9 mouse cellular contexts compared by ENCODE assay signal in the genomic region with DNA sequence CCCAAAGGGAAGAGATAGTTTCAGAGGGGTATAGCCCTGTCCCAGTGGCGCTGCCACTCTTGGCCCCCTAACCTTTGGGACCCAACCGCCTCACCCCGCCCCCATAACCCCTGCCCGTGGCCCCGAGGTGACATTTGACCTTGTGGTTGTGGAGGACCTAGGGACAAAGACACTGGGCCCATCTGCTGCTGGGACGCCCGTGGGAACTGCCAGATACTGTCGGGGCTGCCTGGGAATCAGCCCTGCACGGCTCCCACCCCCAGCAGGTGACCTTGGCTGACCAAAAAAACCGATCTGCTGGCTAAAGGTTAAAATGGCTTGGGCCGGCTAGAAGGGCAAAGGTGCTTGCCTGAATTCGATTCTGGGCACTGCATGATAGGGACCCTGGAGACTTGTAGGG. TPM values are rescaled to one million over a fixed set of nuclear protein-coding genes. Genes with fewer than 3 reads are reported as not detected.
DNase-seq lines count a peak whose midpoint lies in the region; ATAC-seq and TF ChIP-seq lines count a peak whose summit lies in the region.
"Had no signal": no experiment of that assay in that cellular context is flagged by ENCODE, and none has a peak within 500 bp of the region (broad histone marks: within the 10 kb centered on the region; RNA-seq: fewer than 3 reads in every experiment).

No protein-coding gene starts in this region.

- H3K27me3 ChIP-seq in lung, postnatal 0 days (replicated peaks; ENCODE audit: insufficient read depth, low read length): no peaks in the 10 kb centered on the region
- H3K27me3 ChIP-seq in liver, embryonic 11.5 days (replicated peaks; ENCODE audit: control insufficient read depth, insufficient read depth, low read length): peaks cover 31% of the 10 kb centered on the region

- peaks cover 27% of the 10 kb centered on the region for H3K4me1 ChIP-seq in lung, postnatal 0 days (ENCODE audit: insufficient read depth, low read depth, low read length)
- peaks cover 31% of the 10 kb centered on the region for H3K4me1 ChIP-seq in liver, embryonic 11.5 days (replicated peaks; ENCODE audit: control insufficient read depth, insufficient read depth, low read length)

- intact Hi-C loops in left cerebral cortex, postnatal 14 days (cut with DNase I): no loop called here

- H3K27ac ChIP-seq in lung, postnatal 0 days (ENCODE audit: low read length): peak overlapping the region; percentile 94
- H3K27ac ChIP-seq in liver, embryonic 11.5 days (ENCODE audit: low read depth, low read length): peak overlapping the region; percentile 84

- TF ChIP-seq CTCF in lung, postnatal 0 days (IDR thresholded peaks at IDR 0.05): no peak

- peak; percentile 57 to 78 for DNase-seq in adrenal gland, adult (ENCODE audit: inconsistent age in 2 of 2, low spot score in 1 of 2)
- DNase-seq in adrenal gland, postnatal 4 days (ENCODE audit: low spot score in 2 of 2): no peak
- DNase-seq in lung, postnatal 0 days (ENCODE audit: low spot score): no peak
- DNase-seq in lung, adult 18-20 months: no peak
- DNase-seq in liver, embryonic 11.5 days (ENCODE audit: low spot score): peak; percentile 39
- DNase-seq in left cerebral cortex, postnatal 14 days (ENCODE audit: low spot score in 2 of 2): no peak
- no peak for DNase-seq in right cerebral cortex, postnatal 4 days
- DNase-seq: thymus, adult 18-20 months had no signal

- H3K9ac ChIP-seq in lung, postnatal 0 days (replicated peaks; ENCODE audit: low read depth): no peak overlapping the region
- H3K9ac ChIP-seq in liver, embryonic 11.5 days (ENCODE audit: low read depth, low read length): peak overlapping the region; percentile 20; the same call in 1 of the 2 replicates

- no peak overlapping the region for H3K4me3 ChIP-seq in lung, postnatal 0 days (ENCODE audit: low read depth, low read length)
- no peak overlapping the region for H3K4me3 ChIP-seq in liver, embryonic 11.5 days (ENCODE audit: low read depth, low read length)

- 0 out of 2 replicates have a peak overlapping the region, but pooled peaks have one; percentile 9 for H3K4me2 ChIP-seq in lung, postnatal 0 days (replicated peaks; ENCODE audit: low read depth, low read length)
- H3K4me2 ChIP-seq in liver, embryonic 11.5 days: peak overlapping the region; percentile 97

- no peak for TF ChIP-seq EP300 in lung, postnatal 0 days (IDR thresholded peaks at IDR 0.05)

- ATAC-seq in lung, postnatal 0 days: no peak
- ATAC-seq in liver, embryonic 11.5 days (replicated peaks; ENCODE audit: low FRiP score): no peak
- no peak for ATAC-seq in erythroblast, adult 5-6 weeks (replicated peaks; ENCODE audit: low FRiP score, poor library complexity, severe bottlenecking)

- WGBS in lung, postnatal 0 days: 33% methylated on average over 12 of the region's 12 CpGs
- 42% methylated on average over 12 of the region's 12 CpGs for WGBS in liver, embryonic 11.5 days

- no peaks in the 10 kb centered on the region for H3K9me3 ChIP-seq in lung, postnatal 0 days (ENCODE audit: low read length)
- no peaks in the 10 kb centered on the region for H3K9me3 ChIP-seq in liver, embryonic 11.5 days (ENCODE audit: control insufficient read depth, low read length)

- no peaks in the 10 kb centered on the region for H3K36me3 ChIP-seq in lung, postnatal 0 days (ENCODE audit: insufficient read depth, low read length)
- no peaks in the 10 kb centered on the region; the same call in 1 of the 2 replicates for H3K36me3 ChIP-seq in liver, embryonic 11.5 days (ENCODE audit: control insufficient read depth, insufficient read depth, low read length)

RNA-seq across cellular contexts. Expression of a gene that starts 1.6 kb away (rescaled TPM):
- 10 to 100 TPM; 67.6 to 70.6 TPM for total RNA-seq in adrenal gland, postnatal 4 days (2021)
- polyA plus RNA-seq in lung, postnatal 0 days (2015; fragmentation: Nextera tagmentation; extraction: Ambion mirVana): 61.5 and 69.4 TPM in 2 replicates
- 43.7 and 44.6 TPM in 2 replicates for polyA plus RNA-seq in liver, embryonic 11.5 days (2014; fragmentation: Nextera tagmentation; extraction: Ambion mirVana)
- total RNA-seq in erythroblast, adult 5-6 weeks (2015; ENCODE audit: low replicate concordance): 1.7 and 6.9 TPM in 2 replicates
- total RNA-seq in erythroblast, adult 5-6 weeks (2017; ENCODE audit: low replicate concordance): 0.42 and 0.94 TPM in 2 replicates
- 10 to 100 TPM; 32.2 to 34.2 TPM for total RNA-seq in left cerebral cortex, postnatal 14 days (2021)

RNA-seq across cellular contexts. Expression of a gene that starts 12.2 kb away (rescaled TPM):
- 10 to 100 TPM; 21.6 to 21.8 TPM for total RNA-seq in adrenal gland, postnatal 4 days (2021)
- 29.5 and 42.0 TPM in 2 replicates for polyA plus RNA-seq in lung, postnatal 0 days (2015; fragmentation: Nextera tagmentation; extraction: Ambion mirVana)
- polyA plus RNA-seq in liver, embryonic 11.5 days (2014; fragmentation: Nextera tagmentation; extraction: Ambion mirVana): 6.6 and 6.7 TPM in 2 replicates
- not detected in 2 replicates for total RNA-seq in erythroblast, adult 5-6 weeks (2015; ENCODE audit: low replicate concordance)
- total RNA-seq in erythroblast, adult 5-6 weeks (2017; ENCODE audit: low replicate concordance): not detected in 2 replicates
- total RNA-seq in left cerebral cortex, postnatal 14 days (2021): 1 to 10 TPM; 5.9 to 7.2 TPM

RNA-seq across cellular contexts. Expression of a gene that starts 12.3 kb away (rescaled TPM):
- 10 to 100 TPM; 12.0 to 13.6 TPM for total RNA-seq in adrenal gland, postnatal 4 days (2021)
- polyA plus RNA-seq in lung, postnatal 0 days (2015; fragmentation: Nextera tagmentation; extraction: Ambion mirVana): 11.1 and 11.9 TPM in 2 replicates
- polyA plus RNA-seq in liver, embryonic 11.5 days (2014; fragmentation: Nextera tagmentation; extraction: Ambion mirVana): 5.8 and 6.9 TPM in 2 replicates
- 2.1 and 4.0 TPM in 2 replicates for total RNA-seq in erythroblast, adult 5-6 weeks (2015; ENCODE audit: low replicate concordance)
- total RNA-seq in erythroblast, adult 5-6 weeks (2017; ENCODE audit: low replicate concordance): 2.6 and 3.2 TPM in 2 replicates
- 10 to 100 TPM; 20.2 TPM for total RNA-seq in left cerebral cortex, postnatal 14 days (2021)

RNA-seq across cellular contexts. Expression of a gene that starts 13.3 kb away (rescaled TPM):
- total RNA-seq in adrenal gland, postnatal 4 days (2021): 100 to 1,000 TPM; 108 to 109 TPM
- 60.8 and 62.5 TPM in 2 replicates for polyA plus RNA-seq in lung, postnatal 0 days (2015; fragmentation: Nextera tagmentation; extraction: Ambion mirVana)
- polyA plus RNA-seq in liver, embryonic 11.5 days (2014; fragmentation: Nextera tagmentation; extraction: Ambion mirVana): 102 and 111 TPM in 2 replicates
- 31.9 and 60.8 TPM in 2 replicates for total RNA-seq in erythroblast, adult 5-6 weeks (2015; ENCODE audit: low replicate concordance)
- total RNA-seq in erythroblast, adult 5-6 weeks (2017; ENCODE audit: low replicate concordance): 29.0 and 35.2 TPM in 2 replicates
- 10 to 100 TPM; 87.1 to 91.0 TPM for total RNA-seq in left cerebral cortex, postnatal 14 days (2021)

RNA-seq across cellular contexts. Expression of a gene that starts 16.7 kb away (rescaled TPM):
- total RNA-seq in adrenal gland, postnatal 4 days (2021): 100 to 1,000 TPM; 210 to 221 TPM
- polyA plus RNA-seq in lung, postnatal 0 days (2015; fragmentation: Nextera tagmentation; extraction: Ambion mirVana): 136 and 139 TPM in 2 replicates
- polyA plus RNA-seq in liver, embryonic 11.5 days (2014; fragmentation: Nextera tagmentation; extraction: Ambion mirVana): 86.9 and 97.8 TPM in 2 replicates
- total RNA-seq in erythroblast, adult 5-6 weeks (2015; ENCODE audit: low replicate concordance): 35.2 and 37.4 TPM in 2 replicates
- total RNA-seq in erythroblast, adult 5-6 weeks (2017; ENCODE audit: low replicate concordance): 34.8 and 38.3 TPM in 2 replicates
- total RNA-seq in left cerebral cortex, postnatal 14 days (2021): 10 to 100 TPM; 84.5 to 94.0 TPM

Comparison
In these comparisons a context has a peak if more than half of its experiments do, and no peak if none do; other contexts are left out.
1. DNase-seq: peak in adrenal gland, adult (2 of 2) and liver, embryonic 11.5 days (single experiment); none in adrenal gland, postnatal 4 days (0 of 2), lung, postnatal 0 days (single experiment), lung, adult 18-20 months (0 of 2), left cerebral cortex, postnatal 14 days (0 of 2) and right cerebral cortex, postnatal 4 days (single experiment).
2. RNA of a gene that starts 1.6 kb away (total RNA-seq): 67.6 to 70.6 TPM in adrenal gland, postnatal 4 days and 32.2 to 34.2 TPM in left cerebral cortex, postnatal 14 days; 0.42 to 6.9 TPM in erythroblast, adult 5-6 weeks; every median in the first group is over 4 times any median in the second.
3. RNA of a gene that starts 12.2 kb away (total RNA-seq): 21.6 to 21.8 TPM in adrenal gland, postnatal 4 days and 5.9 to 7.2 TPM in left cerebral cortex, postnatal 14 days; not detected in erythroblast, adult 5-6 weeks; every median in the first group is over 4 times any median in the second.